Mouse (Mus musculus) right cerebral cortex, postnatal 36 days (tissue): Measurements from ENCODE around the gene Chst12.

Experiments
- DNase-seq, 2 experiments: peaks; one replicate each; pipeline ENCODE4 v3.0.0; 2022; ENCODE audit warnings: low spot score in 2 of 2, mixed read lengths in 1 of 2

The Chst12 gene

DNA sequence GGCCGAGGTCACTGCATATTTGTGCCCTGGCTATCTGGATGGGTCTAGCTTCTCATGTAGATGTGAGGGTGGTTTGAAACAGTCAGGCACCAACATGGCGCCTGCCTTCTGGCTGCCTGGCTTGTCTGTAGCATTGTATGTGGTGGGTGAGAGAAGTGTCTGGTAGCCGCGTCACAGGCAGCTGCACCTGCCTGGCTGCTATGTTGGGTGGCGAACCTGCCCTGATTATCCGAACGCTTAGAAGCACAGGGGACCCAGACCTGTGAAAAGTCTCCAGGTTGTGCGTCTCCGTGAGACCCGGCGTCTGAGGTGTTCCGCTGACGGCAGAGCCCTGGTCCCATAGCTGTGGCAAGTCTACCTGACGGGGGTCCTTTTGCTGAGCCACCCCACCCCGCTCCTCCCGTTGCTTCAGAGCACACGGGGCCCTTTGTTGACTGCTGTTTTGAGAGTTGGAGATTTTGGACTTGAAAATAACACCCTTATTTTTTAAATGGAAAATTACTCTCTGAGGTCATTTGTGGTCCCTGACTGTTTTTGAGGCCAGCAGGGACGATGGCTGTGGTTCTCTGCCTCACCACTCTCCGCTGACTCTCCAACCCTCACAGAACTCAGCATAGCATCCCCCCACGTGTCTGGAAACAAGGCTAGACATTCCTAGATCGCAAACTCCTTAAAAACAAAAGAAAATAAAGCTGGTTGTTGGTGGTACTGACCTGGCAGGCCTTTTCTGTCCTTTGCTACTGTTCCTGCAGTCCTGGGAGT lies 12.0 kb downstream of the Chst12 start:
- DNase-seq = no peak

GRCm38 (mm10) chr5:140517921-140518230 lies 12.5 kb downstream of the Chst12 start:
- no peak for DNase-seq

DNA sequence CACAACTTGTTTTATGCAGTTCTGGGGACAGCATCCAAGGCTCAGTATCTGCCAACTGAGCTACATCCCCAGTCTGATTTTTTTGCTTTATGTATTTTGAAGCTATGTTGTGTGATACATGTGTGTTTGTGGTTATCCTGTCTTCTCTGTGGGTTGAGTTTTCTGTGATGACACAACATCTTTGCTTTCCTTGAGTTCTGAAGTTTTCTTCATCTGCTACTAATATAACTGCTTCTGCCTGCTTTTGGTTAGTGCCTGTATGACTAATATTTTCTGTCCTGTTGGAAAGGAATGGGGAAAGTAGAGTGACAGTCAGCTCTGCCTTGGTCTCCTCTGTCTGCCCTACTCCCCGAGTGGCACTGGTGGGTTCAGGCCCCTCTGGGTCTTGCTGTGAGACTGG lies 15.8 kb downstream of the Chst12 start:
- DNase-seq = no peak

GRCm38 (mm10) chr5:140526754-140527153 lies 21.4 kb downstream of the Chst12 start:
- no peak for DNase-seq

GRCm38 (mm10) chr5:140538111-140538683 lies 32.8 kb downstream of the Chst12 start:
- no peak for DNase-seq

GRCm38 (mm10) chr5:140540106-140540505 lies 34.8 kb downstream of the Chst12 start:
- DNase-seq = peak; percentile 37 to 56

DNA sequence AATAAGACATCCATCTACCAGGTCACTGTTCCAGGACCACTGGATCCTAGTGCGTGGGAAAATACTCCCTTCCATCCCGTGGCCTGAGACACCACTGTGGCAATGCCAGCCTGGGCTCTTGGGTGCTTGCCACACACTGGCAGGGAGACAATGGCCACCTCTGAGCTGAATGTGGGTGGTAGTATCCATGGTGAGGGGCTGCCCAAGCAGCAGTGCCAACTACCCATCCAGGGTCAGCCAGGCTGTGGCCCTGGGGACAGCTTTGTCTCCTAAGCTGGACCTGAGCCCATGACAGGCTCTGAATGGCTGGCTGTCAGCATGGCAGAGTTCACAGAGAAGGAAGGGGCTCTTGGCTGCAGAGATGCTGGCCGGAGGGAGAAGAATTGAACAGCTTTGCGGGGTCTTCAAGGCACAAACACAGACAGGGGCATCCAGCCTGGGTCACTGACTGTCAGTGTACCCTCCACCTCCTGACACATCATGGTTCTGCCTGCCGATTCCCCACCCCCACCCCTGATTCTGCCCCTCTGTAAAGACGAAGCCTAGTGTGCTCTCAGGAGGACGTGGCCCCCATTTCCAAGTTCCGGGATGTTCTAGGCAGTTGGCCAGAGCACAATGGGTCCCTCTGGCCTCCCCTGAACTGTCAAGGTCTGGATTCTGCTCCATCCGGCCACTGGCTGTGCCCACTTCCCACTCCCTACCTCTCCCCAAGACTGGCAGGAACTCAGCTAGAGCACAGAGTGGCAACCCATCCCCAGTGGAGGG lies 37.6 kb downstream of the Chst12 start:
- peak; percentile 50 to 65 for DNase-seq

DNA sequence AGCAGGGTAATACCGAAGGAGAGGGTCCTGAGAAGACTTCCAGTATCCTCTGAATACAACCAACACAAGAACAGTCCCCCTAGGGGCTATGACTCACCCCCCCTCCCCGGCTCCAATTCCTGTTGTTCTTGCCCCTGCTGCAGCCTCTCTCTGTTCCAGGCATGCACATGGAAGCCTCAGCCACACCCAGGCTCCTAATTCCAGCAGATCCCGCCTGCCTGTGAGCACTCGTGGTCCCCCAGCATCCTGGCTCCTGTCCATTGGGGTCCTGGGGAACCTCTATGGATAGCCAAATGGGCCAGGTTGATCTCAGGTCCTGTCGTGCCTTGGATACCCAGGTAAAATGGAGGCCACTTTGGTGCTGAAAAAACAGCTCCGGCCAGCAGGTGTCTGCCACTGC lies 40.3 kb downstream of the Chst12 start:
- DNase-seq = no peak

DNA sequence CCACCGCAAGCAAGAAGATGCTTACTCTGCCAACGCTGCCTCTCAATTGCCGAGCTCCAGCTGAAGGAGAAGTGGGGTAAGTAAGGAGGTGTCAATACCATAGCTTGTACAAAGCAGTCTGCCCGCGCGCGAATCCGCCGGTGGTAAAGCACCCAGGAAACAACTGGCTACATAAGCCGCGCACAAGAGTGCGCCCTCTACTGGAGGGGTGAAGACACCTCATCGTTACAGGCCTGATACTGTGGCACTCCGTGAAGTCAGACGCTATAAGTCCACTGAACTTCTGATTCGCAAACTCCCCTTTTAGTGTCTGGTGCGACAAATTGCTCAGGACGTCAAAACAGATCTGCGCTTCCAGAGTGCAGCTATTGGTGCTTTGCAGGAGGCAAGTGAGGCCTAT lies 41.0 kb downstream of the Chst12 start:
- DNase-seq = no peak

GRCm38 (mm10) chr5:140549306-140550047 lies 44.1 kb downstream of the Chst12 start:
- DNase-seq = peak; percentile 18 to 37

DNA sequence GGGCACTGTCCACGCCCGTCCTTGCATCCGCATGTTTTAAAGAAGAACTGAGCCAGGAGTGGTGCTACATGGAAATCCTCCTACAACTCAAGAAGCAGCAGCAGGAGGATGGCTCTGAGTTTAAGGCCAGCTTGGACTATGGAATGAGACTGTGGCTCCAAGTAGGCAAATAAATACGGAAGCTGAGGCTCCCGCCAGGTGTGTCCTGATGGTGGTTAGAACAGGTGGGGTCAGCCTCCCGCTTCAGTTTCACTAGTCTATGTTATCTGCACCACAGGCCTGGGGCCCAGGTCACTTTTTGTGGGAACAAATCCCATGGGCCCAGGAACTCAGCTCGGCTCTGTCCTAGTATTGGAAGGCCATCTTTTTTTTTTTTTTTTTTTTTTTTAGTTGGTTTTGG lies 48.4 kb downstream of the Chst12 start:
- no peak for DNase-seq

DNA sequence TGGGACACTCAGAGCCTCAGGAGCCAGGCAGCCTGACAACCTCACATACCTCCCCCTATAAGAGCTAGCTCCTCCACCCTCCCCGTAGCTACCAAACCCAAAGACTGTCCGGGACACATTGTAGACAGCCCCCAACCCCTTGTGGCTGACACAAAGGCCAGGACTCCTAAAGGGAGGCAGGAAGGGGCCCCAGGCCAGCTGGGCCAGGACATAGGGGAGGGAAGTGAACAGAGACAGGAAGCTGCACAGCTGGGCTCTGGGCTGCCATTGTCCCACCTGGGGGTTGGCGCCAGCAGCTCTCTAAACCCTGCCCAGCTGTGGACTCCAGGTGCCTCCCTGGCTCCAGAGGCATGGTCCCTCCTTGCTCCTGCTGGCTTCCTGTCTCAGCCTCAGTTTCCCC lies 51.5 kb downstream of the Chst12 start:
- DNase-seq = no peak

DNA sequence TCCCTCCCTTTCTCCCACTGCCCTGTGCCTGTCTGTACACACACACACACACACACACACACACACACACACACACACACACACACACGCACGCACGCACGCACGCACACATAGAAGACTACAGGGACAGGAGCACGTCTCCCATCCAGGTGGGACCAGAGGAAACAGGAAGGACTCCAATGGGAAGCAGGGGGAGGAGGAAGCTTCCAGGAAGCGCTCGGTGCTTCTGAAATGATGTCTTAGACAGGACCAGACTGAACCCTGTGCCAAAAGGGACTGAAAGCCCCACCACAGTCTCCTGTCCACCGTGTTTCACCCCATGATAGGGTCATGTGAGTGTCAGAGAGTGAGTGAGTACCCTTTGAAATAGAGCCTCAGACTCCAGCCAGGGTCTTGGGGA lies 57.3 kb downstream of the Chst12 start:
- DNase-seq = no peak

- no peak for DNase-seq
Observed at GRCm38 (mm10) chr5:140564896-140565295, 59.5 kb downstream of the Chst12 start, which contains the start of gene Grifin. Grifin (minus strand) TSS chr5:140565071.

GRCm38 (mm10) chr5:140565451-140565850 lies 60.1 kb downstream of the Chst12 start:
- DNase-seq = no peak

DNA sequence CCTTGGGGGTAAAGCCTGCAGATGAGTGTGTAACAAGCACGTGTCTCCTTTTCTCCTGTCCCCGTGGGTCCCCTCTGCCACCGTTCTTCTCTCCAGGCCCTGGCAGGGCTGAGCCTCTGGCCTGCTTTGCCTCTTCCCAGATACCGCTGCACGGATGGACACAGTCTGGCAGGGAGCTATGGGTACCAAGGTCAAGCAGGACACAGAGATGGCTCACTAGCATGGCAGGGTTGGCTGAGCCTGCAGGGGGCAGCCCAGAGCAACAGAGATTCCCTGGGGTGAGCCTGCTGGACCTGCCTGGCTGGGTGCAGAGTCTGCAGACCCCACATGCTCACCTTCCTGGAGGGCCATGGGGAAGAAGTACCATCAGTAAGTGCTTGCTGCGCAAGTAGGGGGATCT lies 60.5 kb downstream of the Chst12 start:
- no peak for DNase-seq

DNA sequence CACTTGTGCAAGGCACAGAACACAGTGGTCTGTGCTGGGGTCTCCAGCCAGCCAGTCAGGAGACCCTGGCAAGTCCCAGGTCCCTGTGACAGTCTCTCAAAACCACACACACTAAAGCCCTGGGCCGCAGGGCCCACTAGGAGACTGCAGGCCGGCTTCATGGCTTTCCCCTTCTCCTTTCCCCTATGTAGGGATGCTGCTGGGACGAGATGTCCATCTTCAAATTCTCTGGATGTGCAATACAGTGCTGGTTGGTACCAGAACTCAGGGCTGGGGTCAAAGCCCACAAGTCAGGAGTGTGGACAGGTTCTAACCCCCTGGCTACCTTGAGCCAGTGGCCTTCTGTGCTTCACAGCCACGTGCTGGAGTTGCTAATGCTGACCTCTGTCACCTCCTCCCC lies 60.9 kb downstream of the Chst12 start:
- DNase-seq = no peak

DNA sequence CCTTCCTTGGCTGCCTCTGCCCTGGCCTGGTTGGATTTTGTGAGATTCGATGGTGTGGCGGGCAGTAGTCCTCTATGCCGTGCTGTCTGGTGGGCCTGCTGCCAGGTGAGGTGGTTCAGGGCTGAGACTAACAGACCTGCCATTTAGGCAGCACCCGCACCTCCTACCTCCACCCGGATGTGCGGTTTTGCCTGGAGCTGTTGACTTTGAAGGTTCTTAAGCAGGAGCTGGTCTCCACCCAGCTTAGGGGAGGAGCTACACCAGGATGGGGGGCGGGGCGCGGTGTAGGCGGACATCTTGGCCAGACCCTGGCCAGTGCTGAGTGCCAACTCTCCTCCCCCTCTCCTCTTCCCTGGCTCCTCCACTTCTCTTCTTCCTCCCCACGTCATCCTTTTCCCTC lies 62.0 kb downstream of the Chst12 start:
- no peak for DNase-seq

DNA sequence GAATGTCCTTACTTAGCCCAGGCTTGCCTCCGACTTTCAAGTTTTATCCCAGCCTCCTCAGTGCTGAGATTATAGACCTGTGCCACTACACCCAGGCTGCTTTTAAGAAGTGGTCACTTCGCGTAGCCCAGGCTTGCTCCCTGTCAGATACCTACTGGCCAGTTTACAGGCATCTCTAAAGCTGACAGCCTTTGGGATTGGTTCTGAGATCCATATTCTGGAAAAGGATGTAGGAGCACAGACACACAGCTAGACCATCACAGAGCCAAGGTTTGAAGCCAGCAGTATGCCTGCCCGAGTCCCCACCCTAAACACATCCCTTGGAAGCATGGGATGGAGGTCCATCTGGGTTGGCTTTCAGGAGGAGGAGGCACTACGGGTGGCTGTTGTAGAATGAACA lies 62.4 kb downstream of the Chst12 start:
- DNase-seq = no peak

- DNase-seq = peak in 1 of 2 experiments; percentile 26
Observed at GRCm38 (mm10) chr5:140568321-140568970, 63.1 kb downstream of the Chst12 start.

DNA sequence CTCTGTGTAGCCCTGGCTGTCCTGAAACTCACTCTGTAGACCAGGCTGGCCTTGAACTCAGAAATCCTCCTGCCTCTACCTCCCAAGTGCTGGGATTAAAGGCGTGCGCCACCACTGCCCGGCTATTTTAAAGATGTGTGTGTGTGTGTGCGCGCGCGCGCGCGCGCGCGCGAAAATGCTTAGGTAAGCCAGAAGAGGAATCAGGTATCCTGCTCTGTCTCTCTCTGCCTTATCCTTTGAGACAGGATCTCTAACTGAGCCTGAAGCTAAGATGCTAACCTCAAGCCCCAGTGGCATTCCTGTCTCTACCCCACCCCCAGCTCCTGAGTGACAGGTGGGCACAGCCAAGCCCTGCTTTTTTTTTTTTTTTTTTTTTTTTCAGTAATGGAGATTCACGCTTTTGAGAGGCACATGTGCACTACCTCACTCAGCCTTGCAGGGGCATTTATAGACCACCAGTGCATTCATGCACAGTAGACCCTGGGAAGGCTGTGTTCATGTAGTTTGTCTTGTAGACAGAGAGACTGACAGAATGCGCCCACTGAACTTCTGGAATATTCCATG lies 63.8 kb downstream of the Chst12 start:
- no peak for DNase-seq
